Mouse (Mus musculus): ENCODE data around the gene Il10rb. TPM values are rescaled to one million over a fixed set of nuclear protein-coding genes. Genes with fewer than 3 reads are reported as not detected.

Gene Il10rb
- 100 to 1,000 TPM; 114 to 126 TPM for total RNA-seq (2023)

DNA sequence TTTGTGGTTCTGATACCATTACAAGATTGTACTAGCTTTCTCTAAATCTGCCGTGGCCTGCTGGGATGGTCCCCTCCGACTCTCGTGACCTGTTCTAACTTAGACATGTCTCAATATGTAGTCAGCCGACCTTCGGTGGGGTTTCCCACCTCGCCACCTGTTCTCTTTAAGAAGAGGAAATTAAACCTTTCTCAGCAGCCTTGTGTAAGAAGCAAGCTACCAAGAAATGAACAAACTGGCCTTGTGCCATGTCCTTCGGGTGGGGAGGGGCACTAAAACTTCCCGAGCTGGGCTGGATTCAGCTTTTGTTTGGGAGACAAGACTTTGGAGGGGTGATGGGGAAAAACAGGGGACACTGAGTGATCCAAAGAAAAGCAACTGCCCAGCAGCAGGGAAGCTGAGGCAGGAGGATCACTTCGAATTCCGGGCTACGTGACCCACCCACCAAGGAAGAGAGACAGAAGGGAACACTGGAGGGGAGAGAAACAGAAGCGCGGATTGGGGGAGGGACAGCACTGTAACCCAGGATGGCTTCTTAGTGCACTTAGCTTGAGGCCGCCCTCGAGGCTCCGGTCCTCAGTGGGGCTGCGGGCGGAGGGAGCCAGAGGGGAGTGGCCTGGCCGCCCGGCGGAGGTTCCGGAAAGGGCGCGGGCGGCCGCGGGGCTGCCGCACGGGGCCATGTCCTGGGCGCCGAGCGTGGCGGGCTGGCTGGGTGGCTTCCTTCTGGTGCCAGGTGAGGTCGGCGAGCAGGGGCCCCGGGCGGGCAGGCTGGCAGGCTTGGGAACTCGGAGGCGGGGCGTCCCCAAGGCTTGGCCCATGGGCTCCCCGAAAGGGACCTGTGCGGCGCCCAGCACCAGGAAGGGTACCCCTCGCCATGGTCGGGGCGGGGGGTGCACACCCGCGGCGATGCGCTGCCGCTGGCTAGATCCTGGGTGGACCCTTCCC, at the start of gene Il10rb:
Gene Il10rb (plus strand): TSS at position 525 of the 945 bp plus-strand sequence.

DNA sequence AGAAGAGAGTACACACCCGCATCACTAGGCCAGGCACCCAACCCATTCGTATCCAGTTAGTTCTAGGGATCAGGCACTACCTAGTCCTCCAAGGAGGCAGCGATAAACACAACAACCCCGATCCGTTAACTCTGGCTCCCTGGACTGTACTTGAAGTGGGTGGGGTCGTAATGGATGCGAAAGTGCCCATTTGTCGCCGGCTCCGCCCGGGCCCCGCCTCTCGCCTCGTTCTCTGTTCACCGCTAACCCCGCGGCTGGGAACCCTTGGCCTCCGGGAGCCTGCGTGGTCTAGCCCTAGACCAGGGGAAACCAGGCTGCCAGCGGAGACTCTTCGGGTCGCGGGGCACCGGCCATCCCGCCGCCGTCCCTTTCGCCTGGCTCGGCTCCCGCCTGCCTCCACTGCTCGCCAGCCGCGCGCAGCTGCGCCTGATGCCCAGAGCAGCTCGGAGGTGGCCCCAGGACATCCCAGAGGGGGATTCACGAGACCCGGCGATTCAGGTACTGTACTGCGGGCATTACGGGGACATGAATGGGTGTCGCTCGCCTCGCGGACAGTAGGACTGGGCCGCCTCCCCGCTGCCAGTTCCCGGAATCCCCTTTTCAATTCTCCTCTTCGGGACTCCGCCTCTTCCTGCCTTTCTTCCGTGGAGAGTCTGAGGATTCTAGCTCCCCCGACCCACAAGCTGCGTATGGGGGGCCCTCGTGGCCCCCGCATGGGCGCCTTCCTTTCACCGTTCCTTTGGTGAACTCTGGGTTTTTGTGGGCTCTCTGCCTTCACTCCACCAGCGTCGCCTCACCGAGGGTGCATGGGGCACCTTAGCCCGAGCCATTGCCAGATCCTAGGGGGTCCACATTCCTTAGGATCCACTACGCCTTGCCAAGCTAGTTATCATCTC, 33.1 kb upstream of the Il10rb start, which contains the start of gene Ifnar2:
Gene Ifnar2 (plus strand): TSS at position 207 of the 896 bp plus-strand sequence.

DNA sequence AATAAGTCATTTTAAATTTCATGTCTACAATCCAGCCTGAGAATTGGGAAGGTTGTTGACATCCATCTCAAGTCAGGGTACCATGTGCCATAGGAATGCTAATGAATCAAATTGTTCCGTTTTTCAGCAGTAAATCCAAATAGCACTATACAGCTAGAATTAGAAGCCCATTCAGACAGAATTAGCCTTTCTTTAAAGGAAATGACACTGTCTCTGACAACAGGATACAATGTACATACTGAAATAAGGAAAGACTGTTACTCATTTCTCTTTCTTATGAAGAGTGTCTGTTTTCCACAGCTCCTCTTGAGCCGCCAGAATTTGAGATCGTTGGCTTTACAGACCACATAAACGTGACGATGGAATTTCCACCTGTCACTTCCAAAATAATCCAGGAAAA, 14.5 kb upstream of the Il10rb start, which contains the start of gene Gm21970:
Gene Gm21970 (plus strand): TSS at position 301 of the 400 bp plus-strand sequence.

Other genes starting within 250 kb of the Il10rb start
- not detected for gene Olig2, start 180.7 kb upstream of the Il10rb start, total RNA-seq (2023)
- not detected for gene Olig1, start 136.4 kb upstream of the Il10rb start, total RNA-seq (2023)
- 100 to 1,000 TPM; 199 to 204 TPM for gene Ifnar2, start 33.4 kb upstream of the Il10rb start, total RNA-seq (2023)
- under 1 TPM in 1 of 2 experiments, not detected in 1; 1.00 TPM for gene Gm21970, start 14.4 kb upstream of the Il10rb start, total RNA-seq (2023)
- gene Ifnar1, start 79.1 kb downstream of the Il10rb start, total RNA-seq (2023): 100 to 1,000 TPM; 148 to 173 TPM
- gene Ifngr2, start 140.9 kb downstream of the Il10rb start, total RNA-seq (2023): 100 to 1,000 TPM; 112 to 114 TPM
- gene Tmem50b, start 191.6 kb downstream of the Il10rb start, total RNA-seq (2023): 10 to 100 TPM; 58.4 to 63.2 TPM
- 1 to 10 TPM; 1.3 to 1.8 TPM for gene Dnajc28, start 212.9 kb downstream of the Il10rb start, total RNA-seq (2023)
- gene Gart, start 240.8 kb downstream of the Il10rb start, total RNA-seq (2023): 10 to 100 TPM; 41.4 to 43.2 TPM
- gene Son, start 241.3 kb downstream of the Il10rb start, total RNA-seq (2023): 100 to 1,000 TPM; 367 to 387 TPM

All from monocyte, adult 59 days (primary cell).